Mouse (Mus musculus): ENCODE measurements around the gene Xpc. TPM values are rescaled to one million over a fixed set of nuclear protein-coding genes. Genes with fewer than 3 reads are reported as not detected.

The Xpc gene
- polyA plus RNA-seq, 1 experiment from 2014 or later = 4.6 TPM

DNA sequence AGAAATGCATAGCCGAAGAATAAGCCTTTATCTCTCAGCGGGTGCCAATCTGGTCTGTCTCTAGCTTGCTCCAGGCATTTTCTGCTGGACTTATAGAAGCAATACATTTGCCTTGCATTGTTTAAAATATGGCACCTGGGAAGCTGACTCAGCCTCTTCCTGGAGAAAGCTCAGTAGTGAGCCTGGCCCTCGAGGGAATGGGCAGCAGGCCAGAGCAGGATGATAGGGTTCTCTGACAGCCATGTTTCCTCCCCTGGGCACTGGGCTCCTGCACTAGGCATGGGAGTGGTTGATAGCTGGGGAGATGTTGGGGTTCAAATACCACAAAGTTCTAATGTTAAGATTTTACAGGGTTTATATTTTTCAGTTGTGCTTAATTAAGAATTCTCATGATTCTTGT lies 25.6 kb upstream of the Xpc start:
- H3K9me3 ChIP-seq (replicated peaks) = no peaks in the 10 kb centered on the region
- DNase-seq = no peak
- no peak overlapping the region for H3K4me2 ChIP-seq
- H3K9ac ChIP-seq = no peak overlapping the region
- H3K36me3 ChIP-seq = no peaks in the 10 kb centered on the region
- 44% methylated on average over 3 of the region's 3 CpGs for WGBS (ENCODE audit: insufficient replicate concordance)
- ATAC-seq (ENCODE audit: low read depth) = no peak
- H3K4me1 ChIP-seq (replicated peaks) = no peaks in the 10 kb centered on the region; the same call in 1 of the 2 replicates
- no peak overlapping the region for H3K27ac ChIP-seq
- H3K27me3 ChIP-seq = 0 out of 2 replicates have a peak, but pooled peaks cover 3% of the 10 kb centered on the region
- H3K4me3 ChIP-seq (replicated peaks) = no peak overlapping the region

DNA sequence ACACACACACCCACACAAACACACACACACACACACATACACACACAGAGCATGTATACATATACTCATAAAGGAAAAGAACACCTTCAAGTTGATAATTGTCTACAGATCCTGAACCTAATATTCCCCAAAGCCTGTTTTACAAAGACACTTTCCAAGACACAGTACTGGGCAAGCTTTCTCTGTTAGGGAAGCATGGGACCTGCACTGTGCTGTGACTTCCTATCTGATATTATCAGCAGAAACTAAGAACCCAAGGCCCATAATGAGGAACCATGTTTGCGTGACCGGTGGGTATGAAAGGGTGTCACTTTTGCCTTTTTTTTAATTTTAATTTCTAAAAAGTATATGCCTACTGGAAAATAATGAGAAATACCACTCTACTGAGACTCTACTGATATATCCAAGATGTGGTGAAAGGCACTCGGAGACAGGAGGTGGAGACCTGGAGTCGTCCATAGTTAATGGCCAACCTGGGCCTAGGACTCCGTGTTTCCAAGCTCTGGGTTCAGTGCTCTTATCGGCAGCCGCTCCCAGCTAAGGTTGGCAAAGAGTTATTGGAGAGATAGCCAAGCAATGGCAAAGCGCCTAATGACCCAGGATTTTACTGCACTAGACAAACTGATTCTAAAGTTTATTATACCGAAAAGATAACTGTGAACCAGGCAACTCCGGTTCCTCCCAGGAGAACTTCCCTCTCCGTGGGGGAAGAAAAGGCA lies 20.5 kb upstream of the Xpc start:
- no peak overlapping the region for H3K4me3 ChIP-seq (replicated peaks)
- no peaks in the 10 kb centered on the region for H3K9me3 ChIP-seq (replicated peaks)
- H3K4me1 ChIP-seq (replicated peaks) = no peaks in the 10 kb centered on the region
- DNase-seq (no peak), ATAC-seq (ENCODE audit: low read depth) (no peak)
- WGBS (ENCODE audit: insufficient replicate concordance) = 71% methylated on average over 11 of the region's 11 CpGs
- no peaks in the 10 kb centered on the region for H3K36me3 ChIP-seq
- no peak overlapping the region for H3K27ac ChIP-seq
- H3K27me3 ChIP-seq = no peaks in the 10 kb centered on the region
- H3K4me2 ChIP-seq = no peak overlapping the region
- H3K9ac ChIP-seq = no peak overlapping the region

- WGBS (ENCODE audit: insufficient replicate concordance) = 56% methylated on average over 3 of the region's 3 CpGs
- Histone ChIP-seq H3K9ac (no peak overlapping the region), H3K27ac (no peak overlapping the region)
These were observed 19.5 kb upstream of the Xpc start for GRCm38 (mm10) chr6:91535231-91535630.

DNA sequence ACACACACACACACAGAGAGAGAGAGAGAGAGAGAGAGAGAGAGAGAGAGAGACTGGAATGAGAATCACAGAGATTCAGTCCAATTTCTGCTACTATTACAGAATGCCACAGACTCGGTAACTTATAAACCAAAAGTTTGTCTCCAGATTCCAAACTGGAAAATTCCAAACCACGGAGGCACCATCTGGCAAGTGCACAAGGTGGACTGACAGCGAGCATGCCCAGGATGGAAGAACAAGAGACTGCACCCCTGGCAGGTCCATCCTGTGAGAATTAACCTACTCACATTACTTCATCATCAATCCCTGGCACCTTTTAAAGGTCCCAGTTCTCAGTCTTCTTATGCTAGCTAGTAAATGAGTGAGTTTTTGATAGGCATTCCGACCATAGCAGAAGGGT lies 18.6 kb upstream of the Xpc start:
- H3K4me3 ChIP-seq (replicated peaks) = no peak overlapping the region
- no peaks in the 10 kb centered on the region for H3K4me1 ChIP-seq (replicated peaks)
- H3K4me2 ChIP-seq = no peak overlapping the region
- no peaks in the 10 kb centered on the region for H3K36me3 ChIP-seq
- H3K9me3 ChIP-seq (replicated peaks) = no peaks in the 10 kb centered on the region
- no peak for ATAC-seq (ENCODE audit: low read depth)
- H3K27me3 ChIP-seq = no peaks in the 10 kb centered on the region
- DNase-seq = no peak
- H3K9ac ChIP-seq = no peak overlapping the region
- H3K27ac ChIP-seq = no peak overlapping the region
- 58% methylated on average over 4 of the region's 4 CpGs for WGBS (ENCODE audit: insufficient replicate concordance)

More at GRCm38 (mm10) chr6:91535231-91535630, 19.5 kb upstream of the Xpc start:
- ATAC-seq (ENCODE audit: low read depth) (no peak), DNase-seq (no peak)
- H3K36me3 ChIP-seq = no peaks in the 10 kb centered on the region
- H3K4me1 ChIP-seq (replicated peaks) = no peaks in the 10 kb centered on the region
- H3K9me3 ChIP-seq (replicated peaks) = no peaks in the 10 kb centered on the region
- no peaks in the 10 kb centered on the region for H3K27me3 ChIP-seq
- no peak overlapping the region for H3K4me3 ChIP-seq (replicated peaks)
- H3K4me2 ChIP-seq = no peak overlapping the region

DNA sequence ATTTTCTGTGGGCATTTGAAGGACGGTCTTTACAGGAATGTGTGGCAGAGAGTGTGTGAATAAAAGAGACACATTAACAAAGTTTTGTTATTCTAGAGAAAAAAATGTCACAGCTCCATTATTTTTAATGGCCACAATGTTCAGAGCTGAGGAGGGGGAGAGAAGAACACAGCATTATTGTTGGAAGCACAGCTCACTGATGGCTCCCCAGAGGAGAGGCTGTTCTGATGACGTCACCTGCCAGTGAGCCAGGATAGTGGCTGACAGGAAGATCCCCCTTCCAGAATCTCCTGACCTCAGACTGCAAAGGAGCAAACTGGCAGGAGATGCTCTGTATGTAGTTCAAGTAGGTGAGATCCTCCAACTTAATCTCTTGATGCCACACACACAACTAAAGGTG lies 18.1 kb upstream of the Xpc start:
- Histone ChIP-seq H3K27me3 (no peaks in the 10 kb centered on the region), H3K9ac (no peak overlapping the region), H3K36me3 (no peaks in the 10 kb centered on the region), H3K4me1 (replicated peaks) (no peaks in the 10 kb centered on the region), H3K4me3 (replicated peaks) (no peak overlapping the region), H3K9me3 (replicated peaks) (no peaks in the 10 kb centered on the region), H3K27ac (no peak overlapping the region), H3K4me2 (no peak overlapping the region)
- 56% methylated on average over 2 of the region's 2 CpGs for WGBS (ENCODE audit: insufficient replicate concordance)
- DNase-seq = no peak
- no peak for ATAC-seq (ENCODE audit: low read depth)

DNA sequence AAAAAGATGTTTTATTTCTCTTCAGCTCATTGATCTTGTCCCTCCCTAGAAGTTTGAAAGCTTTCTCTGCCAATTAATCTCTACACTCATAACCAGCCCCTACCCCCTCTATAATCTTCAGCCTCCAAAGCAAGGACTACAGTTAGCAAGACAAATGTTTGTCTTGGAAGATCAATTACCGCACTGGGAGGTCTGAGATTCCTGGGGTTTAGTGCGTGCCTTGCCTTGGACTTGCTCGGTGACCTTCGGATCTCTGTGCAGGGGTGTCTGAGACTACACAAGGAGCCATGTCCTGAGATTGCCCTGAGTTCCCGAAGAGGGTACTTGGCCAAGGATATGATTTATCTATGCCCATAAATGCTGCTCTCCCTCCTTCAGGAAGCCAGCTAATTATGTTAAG lies 17.7 kb upstream of the Xpc start:
- H3K27me3 ChIP-seq = no peaks in the 10 kb centered on the region
- H3K4me3 ChIP-seq (replicated peaks) = no peak overlapping the region
- H3K9ac ChIP-seq = no peak overlapping the region
- H3K4me1 ChIP-seq (replicated peaks) = no peaks in the 10 kb centered on the region
- no peak overlapping the region for H3K4me2 ChIP-seq
- 63% methylated on average over 5 of the region's 5 CpGs for WGBS (ENCODE audit: insufficient replicate concordance)
- H3K27ac ChIP-seq = no peak overlapping the region
- ATAC-seq (ENCODE audit: low read depth) = no peak
- no peaks in the 10 kb centered on the region for H3K9me3 ChIP-seq (replicated peaks)
- H3K36me3 ChIP-seq = peaks cover 4% of the 10 kb centered on the region; the same call in 1 of the 2 replicates
- no peak for DNase-seq

DNA sequence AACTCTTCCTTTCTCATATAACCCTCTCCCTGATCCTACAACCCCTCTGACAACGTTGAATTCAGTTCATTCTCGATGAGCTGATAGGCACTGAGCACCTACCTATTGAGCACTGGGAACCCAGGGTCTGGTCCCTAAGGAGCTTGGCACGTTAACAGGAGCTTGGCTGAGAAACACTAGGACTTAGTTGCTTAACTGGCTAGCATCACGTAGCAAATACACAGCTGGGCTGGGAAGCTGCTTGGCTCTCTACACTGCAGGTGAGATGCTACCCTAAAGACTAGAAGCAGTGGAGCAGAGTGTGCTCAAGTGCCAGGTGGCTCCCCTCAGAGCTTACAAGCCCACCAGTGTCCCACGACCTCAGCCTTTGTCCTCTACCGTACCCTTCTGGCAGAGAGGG lies 17.0 kb upstream of the Xpc start:
- DNase-seq = no peak
- Histone ChIP-seq H3K4me3 (replicated peaks) (no peak overlapping the region), H3K27me3 (no peaks in the 10 kb centered on the region), H3K27ac (no peak overlapping the region), H3K9ac (no peak overlapping the region), H3K4me2 (no peak overlapping the region), H3K36me3 (peaks cover 6% of the 10 kb centered on the region; the same call in 1 of the 2 replicates), H3K4me1 (replicated peaks) (no peaks in the 10 kb centered on the region), H3K9me3 (replicated peaks) (no peaks in the 10 kb centered on the region)
- no peak for ATAC-seq (ENCODE audit: low read depth)
- 64% methylated on average over 6 of the region's 6 CpGs for WGBS (ENCODE audit: insufficient replicate concordance)

DNA sequence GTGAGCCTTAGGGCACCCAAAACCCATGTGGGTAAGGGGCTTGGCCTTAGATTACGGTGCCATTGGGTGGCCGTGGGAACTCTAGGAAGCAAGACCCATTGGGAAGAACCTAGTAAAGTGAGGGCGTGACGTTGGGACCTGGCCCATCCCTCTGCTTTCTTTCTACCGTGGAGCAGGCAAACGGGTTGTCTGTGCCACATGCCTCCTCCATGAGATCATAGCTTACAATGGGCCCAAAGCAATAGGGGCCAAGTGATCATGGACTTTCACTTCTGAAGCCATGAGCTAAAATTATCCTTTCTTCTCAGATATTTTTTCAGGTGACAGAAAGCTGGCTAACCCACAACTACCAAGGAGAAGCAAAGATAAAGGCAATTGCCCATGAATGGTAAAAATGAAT lies 15.6 kb upstream of the Xpc start:
- no peak for DNase-seq
- Histone ChIP-seq H3K27ac (no peak overlapping the region), H3K9me3 (replicated peaks) (no peaks in the 10 kb centered on the region), H3K27me3 (no peaks in the 10 kb centered on the region), H3K36me3 (peaks cover 6% of the 10 kb centered on the region; the same call in 1 of the 2 replicates), H3K9ac (no peak overlapping the region), H3K4me2 (no peak overlapping the region), H3K4me1 (replicated peaks) (no peaks in the 10 kb centered on the region), H3K4me3 (replicated peaks) (no peak overlapping the region)
- 73% methylated on average over 6 of the region's 6 CpGs for WGBS (ENCODE audit: insufficient replicate concordance)
- ATAC-seq (ENCODE audit: low read depth) = no peak

GRCm38 (mm10) chr6:91530673-91531072 lies 15.0 kb upstream of the Xpc start:
- H3K36me3 ChIP-seq = peaks cover 6% of the 10 kb centered on the region; the same call in 1 of the 2 replicates
- no peaks in the 10 kb centered on the region for H3K4me1 ChIP-seq (replicated peaks)
- H3K4me2 ChIP-seq = no peak overlapping the region
- H3K9me3 ChIP-seq (replicated peaks) = no peaks in the 10 kb centered on the region
- no peak overlapping the region for H3K9ac ChIP-seq
- ATAC-seq (ENCODE audit: low read depth) (no peak), DNase-seq (no peak)
- 72% methylated on average over 8 of the region's 8 CpGs for WGBS (ENCODE audit: insufficient replicate concordance)
- no peaks in the 10 kb centered on the region for H3K27me3 ChIP-seq
- H3K4me3 ChIP-seq (replicated peaks) = no peak overlapping the region
- H3K27ac ChIP-seq = no peak overlapping the region

DNA sequence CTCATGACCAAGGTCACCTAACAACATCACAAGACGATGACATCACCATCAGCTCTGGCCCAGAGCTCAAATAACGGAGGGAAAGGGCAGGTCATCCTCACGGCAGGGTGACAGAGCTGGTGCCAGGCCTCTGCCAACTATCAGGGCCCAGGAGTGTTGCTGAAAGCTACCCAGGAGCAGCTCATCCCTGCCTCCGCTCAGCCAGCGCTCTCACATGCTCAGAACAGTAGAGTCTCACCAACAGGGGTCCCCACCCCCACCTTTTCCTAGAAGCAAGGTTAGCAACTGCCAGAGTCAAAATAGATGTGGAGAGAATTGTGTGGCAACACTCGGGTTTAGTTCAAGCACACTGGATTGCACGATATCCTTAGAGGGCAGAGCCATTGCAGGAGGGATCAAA lies 12.6 kb upstream of the Xpc start:
- Histone ChIP-seq H3K9ac (no peak overlapping the region), H3K4me3 (replicated peaks) (no peak overlapping the region), H3K4me2 (no peak overlapping the region), H3K27me3 (no peaks in the 10 kb centered on the region), H3K4me1 (replicated peaks) (no peaks in the 10 kb centered on the region), H3K9me3 (replicated peaks) (no peaks in the 10 kb centered on the region), H3K27ac (no peak overlapping the region), H3K36me3 (peaks cover 26% of the 10 kb centered on the region)
- 77% methylated on average over 7 of the region's 7 CpGs for WGBS (ENCODE audit: insufficient replicate concordance)
- ATAC-seq (ENCODE audit: low read depth) = no peak
- no peak for DNase-seq

- no peak overlapping the region for H3K27ac ChIP-seq
- H3K27me3 ChIP-seq = no peaks in the 10 kb centered on the region
- ATAC-seq (ENCODE audit: low read depth) (no peak), DNase-seq (no peak)
- no peaks in the 10 kb centered on the region for H3K4me1 ChIP-seq (replicated peaks)
- no peak overlapping the region for H3K4me2 ChIP-seq
- no peak overlapping the region for H3K9ac ChIP-seq
- no peak overlapping the region for H3K4me3 ChIP-seq (replicated peaks)
- 51% methylated on average over 5 of the region's 5 CpGs for WGBS (ENCODE audit: insufficient replicate concordance)
- H3K9me3 ChIP-seq (replicated peaks) = no peaks in the 10 kb centered on the region
- H3K36me3 ChIP-seq = peaks cover 35% of the 10 kb centered on the region
These were observed 11.7 kb upstream of the Xpc start for GRCm38 (mm10) chr6:91527227-91527860.

DNA sequence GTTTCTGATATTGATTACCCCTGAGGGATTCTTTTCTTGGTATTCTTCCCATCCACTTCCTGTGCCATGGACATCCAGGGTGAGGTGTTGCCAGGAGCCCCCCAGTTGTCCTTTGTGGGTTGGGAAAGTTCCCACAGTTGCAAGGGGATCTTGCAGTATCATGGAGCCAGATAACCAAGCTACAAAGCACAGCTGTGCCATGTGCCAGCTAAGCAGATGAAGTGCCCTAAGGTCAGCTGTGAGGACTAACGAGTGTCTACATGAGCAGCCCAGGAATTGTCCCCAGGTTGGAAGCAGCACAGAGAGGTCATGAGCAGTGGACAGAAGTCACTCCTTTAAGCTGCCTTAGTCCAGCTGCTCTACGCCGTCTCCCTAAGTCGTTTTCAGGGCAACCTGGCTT lies 9.9 kb upstream of the Xpc start:
- no peak for ATAC-seq (ENCODE audit: low read depth)
- WGBS (ENCODE audit: insufficient replicate concordance) = 79% methylated on average over 4 of the region's 4 CpGs
- no peaks in the 10 kb centered on the region for H3K27me3 ChIP-seq
- H3K4me2 ChIP-seq = no peak overlapping the region
- no peak overlapping the region for H3K4me3 ChIP-seq (replicated peaks)
- H3K27ac ChIP-seq = no peak overlapping the region
- no peaks in the 10 kb centered on the region for H3K4me1 ChIP-seq (replicated peaks)
- H3K36me3 ChIP-seq = peaks cover 53% of the 10 kb centered on the region
- DNase-seq = no peak
- no peak overlapping the region for H3K9ac ChIP-seq
- H3K9me3 ChIP-seq (replicated peaks) = no peaks in the 10 kb centered on the region

Data from liver, embryonic 13.5 days (tissue).